Mouse (Mus musculus): Measurements from ENCODE around the gene Sbpl. TPM values are rescaled to one million over a fixed set of nuclear protein-coding genes. Genes with fewer than 3 reads are reported as not detected.
"Not testable (repeated sequence)": the region's sequence is repeated elsewhere in the genome, so short reads cannot be mapped to it uniquely, and the experiment has no call there.

Gene Sbpl
- total RNA-seq, 1 experiment from 2014 or later: not detected

GRCm38 (mm10) chr17:23960084-23960738 lies 5.1 kb upstream of the Sbpl start:
- DNase-seq: peak; percentile 84

GRCm38 (mm10) chr17:23950828-23951227 lies 4.2 kb downstream of the Sbpl start:
- DNase-seq: not testable (repeated sequence)

GRCm38 (mm10) chr17:23949068-23949467 lies 6.0 kb downstream of the Sbpl start:
- no peak for DNase-seq

- DNase-seq: not testable (repeated sequence)
Observed at GRCm38 (mm10) chr17:23947486-23947885, 7.6 kb downstream of the Sbpl start.

GRCm38 (mm10) chr17:23941372-23941771 lies 13.7 kb downstream of the Sbpl start, which contains the start of gene Sbp:
TSS of gene Sbp (plus strand) at chr17:23941672.
- no peak for DNase-seq

- DNase-seq: no peak
Observed at GRCm38 (mm10) chr17:23931157-23931556, 23.9 kb downstream of the Sbpl start.

GRCm38 (mm10) chr17:23925090-23925493 lies 30.0 kb downstream of the Sbpl start:
- peak; percentile 81 for DNase-seq

GRCm38 (mm10) chr17:23924531-23925007 lies 30.5 kb downstream of the Sbpl start:
- DNase-seq: peak; percentile 94

GRCm38 (mm10) chr17:23917158-23917557 lies 37.9 kb downstream of the Sbpl start, which contains the start of gene Dcpp3:
TSS of gene Dcpp3 (plus strand) at chr17:23917458.
- DNase-seq: not testable (repeated sequence)

Other genes starting within 250 kb of the Sbpl start
- gene 1520401A03Rik, start 232.5 kb downstream of the Sbpl start, total RNA-seq (2021): 1.9 and 3.8 TPM in 2 replicates
- gene Pkmyt1, start 228.9 kb downstream of the Sbpl start, total RNA-seq (2021): 9.7 and 11.3 TPM in 2 replicates
- 11.3 and 14.3 TPM in 2 replicates for gene Paqr4, start 214.4 kb downstream of the Sbpl start, total RNA-seq (2021)
- not detected in 2 replicates for gene Kremen2, start 209.4 kb downstream of the Sbpl start, total RNA-seq (2021)
- gene Flywch1, start 183.7 kb downstream of the Sbpl start, total RNA-seq (2021): 44.4 and 46.4 TPM in 2 replicates
- gene Flywch2, start 169.2 kb downstream of the Sbpl start, total RNA-seq (2021): 6.5 and 9.8 TPM in 2 replicates
- gene Srrm2, start 164.7 kb downstream of the Sbpl start, total RNA-seq (2021): 515 and 599 TPM in 2 replicates
- 376 and 380 TPM in 2 replicates for gene Elob, start 126.1 kb downstream of the Sbpl start, total RNA-seq (2021)
- not detected in 2 replicates for gene Prss33, start 119.2 kb downstream of the Sbpl start, total RNA-seq (2021)
- not detected in 2 replicates for gene Prss32, start 111.4 kb downstream of the Sbpl start, total RNA-seq (2021)
- 0.56 TPM in 1 of 2 replicates, not detected in the other for gene Prss41, start 111.1 kb downstream of the Sbpl start, total RNA-seq (2021)
- not detected in 2 replicates for gene Prss21, start 87.2 kb downstream of the Sbpl start, total RNA-seq (2021)
- gene Dcpp1, start 74.4 kb downstream of the Sbpl start, total RNA-seq (2021): not detected in 2 replicates
- gene Dcpp2, start 74.4 kb downstream of the Sbpl start, total RNA-seq (2021): not detected in 2 replicates
- gene Dcpp3, start 37.8 kb downstream of the Sbpl start, total RNA-seq (2021): not detected in 2 replicates
- gene Sbp, start 13.6 kb downstream of the Sbpl start, total RNA-seq (2021): not detected in 2 replicates
- 0.34 and 0.37 TPM in 2 replicates for gene Prss30, start 25.3 kb upstream of the Sbpl start, total RNA-seq (2021)
- not detected in 2 replicates for gene Prss22, start 42.8 kb upstream of the Sbpl start, total RNA-seq (2021)
- gene Prss27, start 82.9 kb upstream of the Sbpl start, total RNA-seq (2021): 0.41 and 1.6 TPM in 2 replicates
- gene Kctd5, start 118.2 kb upstream of the Sbpl start, total RNA-seq (2021): 19.1 and 21.9 TPM in 2 replicates
- gene Pdpk1, start 195.7 kb upstream of the Sbpl start, total RNA-seq (2021): 49.1 and 53.7 TPM in 2 replicates
- 35.8 and 37.2 TPM in 2 replicates for gene Amdhd2, start 208.5 kb upstream of the Sbpl start, total RNA-seq (2021)
- gene Atp6v0c, start 214.4 kb upstream of the Sbpl start, total RNA-seq (2021): 346 and 376 TPM in 2 replicates